Mouse (Mus musculus) midbrain, embryonic 14.5 days (tissue): ENCODE data around the gene Acvr1c. TPM values are rescaled to one million over a fixed set of nuclear protein-coding genes. Genes with fewer than 3 reads are reported as not detected.

Experiments used
- ATAC-seq: fragments of 200-750 bp; cut with Nextera tagmentation; 2 replicates; pipeline ENCODE4 v1.8.0; 2017; ENCODE audit warnings: moderate number of reproducible peaks, moderate library complexity; ENCODE audit not compliant: low FRiP score, low TSS enrichment
- DNase-seq: peaks from one replicate; pipeline ENCODE4 v3.0.0-alpha.2; 2015
- H3K27ac ChIP-seq: fragments of 300-500 bp; sonication (generic); replicated peaks from 2 replicates; pipeline ENCODE4 v1.5.1; 2014; ENCODE audit warnings: mild to moderate bottlenecking, low read depth, low read length, moderate library complexity
- H3K27me3 ChIP-seq: fragments of 300-500 bp; sonication (generic); 2 replicates; pipeline ENCODE4 v1.6.1; 2014; ENCODE audit warnings: low read length, control low read depth, mixed read lengths; ENCODE audit not compliant: control insufficient read depth, insufficient read depth
- H3K36me3 ChIP-seq: fragments of 300-500 bp; sonication (generic); 2 replicates; pipeline ENCODE4 v1.6.1; 2014; ENCODE audit warnings: low read length, control low read depth; ENCODE audit not compliant: control insufficient read depth, insufficient read depth
- H3K4me1 ChIP-seq: fragments of 300-500 bp; sonication (generic); 2 replicates; pipeline ENCODE4 v1.6.1; 2014; ENCODE audit warnings: mild to moderate bottlenecking, antibody characterized with exemption, low read length, control low read depth; ENCODE audit not compliant: control insufficient read depth, insufficient read depth
- H3K4me2 ChIP-seq: fragments of 300-500 bp; sonication (generic); 2 replicates; pipeline ENCODE4 v1.6.1; 2014; ENCODE audit warnings: mild to moderate bottlenecking, low read length, moderate library complexity
- H3K4me3 ChIP-seq: fragments of 300-500 bp; sonication (generic); replicated peaks from 2 replicates; pipeline ENCODE4 v1.5.1; 2014; ENCODE audit warnings: low read depth, low read length
- H3K9ac ChIP-seq: fragments of 300-500 bp; sonication (generic); replicated peaks from 2 replicates; pipeline ENCODE4 v1.6.1; 2014; ENCODE audit warnings: mild to moderate bottlenecking, low read length, moderate library complexity
- H3K9me3 ChIP-seq: fragments of 300-500 bp; sonication (generic); 2 replicates; pipeline ENCODE4 v1.6.1; 2016; ENCODE audit warnings: low read length, control low read depth, mixed read lengths; ENCODE audit not compliant: control insufficient read depth
- WGBS: fragments of 180-500 bp; shearing (Covaris S2); extraction: QIAGEN DNeasy Blood & Tissue Kit; methylation state at CpG from one replicate; pipeline ENCODE4 v1.1.7; 2014; 5-methylcytosine and 5-hydroxymethylcytosine counted together
- polyA plus RNA-seq: library from polyadenylated mRNA; unstranded; fragments of >200 nt; fragmentation: Nextera tagmentation; extraction: Ambion mirVana; gene quantifications from 2 replicates; pipeline ENCODE4 v1.2.1, GENCODE M21; 2014

Acvr1c gene
- polyA plus RNA-seq, 1 experiment from 2014 or later = 0.43 TPM

GRCm38 (mm10) chr2:58240639-58241038 is 117.1 kb downstream of the Acvr1c start:
- H3K27ac ChIP-seq = no peak overlapping the region
- no peak overlapping the region for H3K9ac ChIP-seq
- no peaks in the 10 kb centered on the region for H3K27me3 ChIP-seq
- no peak overlapping the region for H3K4me2 ChIP-seq
- H3K4me1 ChIP-seq = no peaks in the 10 kb centered on the region
- no peaks in the 10 kb centered on the region for H3K36me3 ChIP-seq
- no peak for DNase-seq
- no peak overlapping the region for H3K4me3 ChIP-seq
- whole genome bisulfite sequencing = 85% methylated on average over 4 of the region's 4 CpGs
- ATAC-seq = no peak
- no peaks in the 10 kb centered on the region for H3K9me3 ChIP-seq

- no peak overlapping the region for H3K4me2 ChIP-seq
- WGBS = 79% methylated on average over 2 of the region's 2 CpGs
- no peaks in the 10 kb centered on the region for H3K4me1 ChIP-seq
- no peak for DNase-seq
- ATAC-seq = no peak
- no peaks in the 10 kb centered on the region for H3K36me3 ChIP-seq
- no peaks in the 10 kb centered on the region for H3K9me3 ChIP-seq
- no peaks in the 10 kb centered on the region for H3K27me3 ChIP-seq
- H3K4me3 ChIP-seq = no peak overlapping the region
- H3K9ac ChIP-seq = no peak overlapping the region
- no peak overlapping the region for H3K27ac ChIP-seq
These were observed 120.2 kb downstream of the Acvr1c start for GRCm38 (mm10) chr2:58237487-58237886.

Other genes with a start within 250 kb of the Acvr1c start
- 0.38 TPM in 1 of 2 replicates, not detected in the other for gene Cytip, start 162.4 kb downstream of the Acvr1c start, polyA plus RNA-seq
- gene Gm17409, start 112.2 kb upstream of the Acvr1c start, polyA plus RNA-seq = not detected in 2 replicates
- 5.6 and 7.5 TPM in 2 replicates for gene Acvr1, start 209.3 kb upstream of the Acvr1c start, polyA plus RNA-seq
- 14.1 and 14.4 TPM in 2 replicates for gene Upp2, start 209.4 kb upstream of the Acvr1c start, polyA plus RNA-seq